Mouse (Mus musculus) skeletal muscle tissue, postnatal 0 days (tissue): ENCODE measurements around the gene Pde6b. TPM values are rescaled to one million over a fixed set of nuclear protein-coding genes. Genes with fewer than 3 reads are reported as not detected.

ENCODE experiments used
- polyA plus RNA-seq: library from polyadenylated mRNA; unstranded; fragments of >200 nt; fragmentation: Nextera tagmentation; extraction: Ambion mirVana; gene quantifications from 2 replicates; pipeline ENCODE4 v1.2.1, GENCODE M21; 2015

Gene Pde6b
- polyA plus RNA-seq: 0.15 TPM in 1 of 2 replicates, not detected in the other

GRCm38 (mm10) chr5:108388201-108388600 lies at the start of gene Pde6b:
TSS of gene Pde6b (plus strand) at chr5:108388391.

GRCm38 (mm10) chr5:108367871-108368332 lies 20.3 kb upstream of the Pde6b start, which contains the start of gene Gm42517:
TSS of gene Gm42517 (minus strand) at chr5:108367922.

GRCm38 (mm10) chr5:108433804-108434587 lies 45.8 kb downstream of the Pde6b start, which contains the start of gene Atp5k:
TSS of gene Atp5k (minus strand) at chr5:108434448.

GRCm38 (mm10) chr5:108448785-108449668 lies 60.8 kb downstream of the Pde6b start, which contains the start of gene Mfsd7a:
TSS of gene Mfsd7a (minus strand) at chr5:108448891.

GRCm38 (mm10) chr5:108461082-108462065 lies 73.2 kb downstream of the Pde6b start, which contains the start of gene Pcgf3:
TSS of gene Pcgf3 (plus strand) at chr5:108461232.

Other genes starting within 250 kb of the Pde6b start
- 23.3 and 24.1 TPM in 2 replicates for gene Dr1, start 119.5 kb upstream of the Pde6b start, polyA plus RNA-seq
- gene Pigg, start 75.8 kb upstream of the Pde6b start, polyA plus RNA-seq: 3.2 and 3.5 TPM in 2 replicates
- 0.07 TPM in 1 of 2 replicates, not detected in the other for gene Gm42517, start 20.5 kb upstream of the Pde6b start, polyA plus RNA-seq
- gene Atp5k, start 46.1 kb downstream of the Pde6b start, polyA plus RNA-seq: 1,042 and 1,105 TPM in 2 replicates
- gene Mfsd7a, start 60.5 kb downstream of the Pde6b start, polyA plus RNA-seq: 1.2 and 1.3 TPM in 2 replicates
- gene Pcgf3, start 72.8 kb downstream of the Pde6b start, polyA plus RNA-seq: 18.0 and 22.5 TPM in 2 replicates
- 0.11 and 0.21 TPM in 2 replicates for gene Cplx1, start 161.6 kb downstream of the Pde6b start, polyA plus RNA-seq
- gene Gak, start 241.4 kb downstream of the Pde6b start, polyA plus RNA-seq: 16.2 and 16.5 TPM in 2 replicates
- 14.6 and 15.1 TPM in 2 replicates for gene Tmem175, start 241.4 kb downstream of the Pde6b start, polyA plus RNA-seq